Mouse (Mus musculus) myocyte (in vitro differentiated cells): ENCODE measurements around the gene Hcrtr1. TPM values are rescaled to one million over a fixed set of nuclear protein-coding genes. Genes with fewer than 3 reads are reported as not detected.

Experiments used
- H3K27me3 ChIP-seq: one replicate; pipeline ENCODE4 v1.6.1; 2011; ENCODE audit not compliant: control insufficient read depth, insufficient read depth, insufficient read length
- H3K36me3 ChIP-seq: one replicate; pipeline ENCODE4 v1.6.1; 2011; ENCODE audit not compliant: control insufficient read depth, insufficient read depth
- H3K4me2 ChIP-seq: one replicate; pipeline ENCODE4 v1.6.1; 2011; ENCODE audit warnings: low read depth, control low read depth
- H3K4me3 ChIP-seq: one replicate; pipeline ENCODE4 v1.5.1; 2011; ENCODE audit warnings: mild to moderate bottlenecking, control low read depth, moderate library complexity
- H3K79me2 ChIP-seq: one replicate; pipeline ENCODE4 v1.6.1; 2011; ENCODE audit not compliant: control insufficient read depth, insufficient read depth
- H3ac ChIP-seq: one replicate; pipeline ENCODE4 v1.6.1; 2011; ENCODE audit not compliant: control insufficient read depth, insufficient read length
- CEBPB ChIP-seq: IDR thresholded peaks from 2 replicates; pipeline ENCODE4 v1.6.1; 2011; ENCODE audit warnings: mild to moderate bottlenecking, moderate library complexity; ENCODE audit not compliant: poor library complexity, insufficient read depth, severe bottlenecking
- E2F4 ChIP-seq: IDR thresholded peaks from one replicate; pipeline ENCODE4 v1.6.1; 2011; ENCODE audit warnings: mild to moderate bottlenecking, control low read depth, moderate library complexity; ENCODE audit not compliant: insufficient read depth
- MAX ChIP-seq: IDR thresholded peaks from one replicate; pipeline ENCODE4 v1.6.1; 2011; ENCODE audit warnings: low read depth, mild to moderate bottlenecking, control low read depth
- MYOD1 ChIP-seq, 3 experiments: IDR thresholded peaks; one replicate each; pipeline ENCODE4 v1.6.1; 2011; ENCODE audit warnings: control low read depth in 2 of 3, low read depth in 2 of 3, mild to moderate bottlenecking in 2 of 3, moderate library complexity in 1 of 3; ENCODE audit not compliant: insufficient read length in 2 of 3, control insufficient read depth in 1 of 3
- MYOG ChIP-seq, 3 experiments: IDR thresholded peaks; one replicate each; pipeline ENCODE4 v1.6.1; 2011; ENCODE audit warnings: control low read depth in 2 of 3, low read depth in 2 of 3, mild to moderate bottlenecking in 2 of 3; ENCODE audit not compliant: insufficient read length in 2 of 3, control insufficient read depth in 1 of 3, insufficient read depth in 1 of 3
- POLR2A ChIP-seq: IDR thresholded peaks from one replicate; pipeline ENCODE4 v1.6.1; 2011; ENCODE audit warnings: low read depth, mild to moderate bottlenecking, control low read depth, moderate library complexity; ENCODE audit not compliant: insufficient read length
- POLR2AphosphoS2 ChIP-seq: IDR thresholded peaks from one replicate; pipeline ENCODE4 v1.6.1; 2011; ENCODE audit warnings: low read depth, control low read depth; ENCODE audit not compliant: insufficient read length
- REST ChIP-seq: IDR thresholded peaks from one replicate; pipeline ENCODE4 v1.6.1; 2011; ENCODE audit warnings: mild to moderate bottlenecking, control low read depth, moderate library complexity; ENCODE audit not compliant: insufficient read depth, insufficient read length
- SRF ChIP-seq: IDR thresholded peaks from one replicate; pipeline ENCODE4 v1.6.1; 2011; ENCODE audit warnings: low read depth; ENCODE audit not compliant: control insufficient read depth, insufficient read length
- TCF12 ChIP-seq: IDR thresholded peaks from one replicate; pipeline ENCODE4 v1.6.1; 2011; ENCODE audit warnings: mild to moderate bottlenecking, control low read depth; ENCODE audit not compliant: poor library complexity, insufficient read depth, severe bottlenecking
- TCF3 ChIP-seq: IDR thresholded peaks from one replicate; pipeline ENCODE4 v1.6.1; 2011; ENCODE audit warnings: low read depth, control low read depth; ENCODE audit not compliant: insufficient read length
- USF1 ChIP-seq: IDR thresholded peaks from one replicate; pipeline ENCODE4 v1.6.1; 2011; ENCODE audit warnings: low read depth, mild to moderate bottlenecking, control low read depth, moderate library complexity
- polyA plus RNA-seq: library from polyadenylated mRNA; unstranded; fragments of >200 nt; fragmentation: generic; extraction: Trizol; gene quantifications from one replicate; pipeline ENCODE4 v1.2.1, GENCODE M21; 2012; ENCODE audit warnings: missing spikeins

The Hcrtr1 gene
- polyA plus RNA-seq, 1 experiment = not detected

DNA sequence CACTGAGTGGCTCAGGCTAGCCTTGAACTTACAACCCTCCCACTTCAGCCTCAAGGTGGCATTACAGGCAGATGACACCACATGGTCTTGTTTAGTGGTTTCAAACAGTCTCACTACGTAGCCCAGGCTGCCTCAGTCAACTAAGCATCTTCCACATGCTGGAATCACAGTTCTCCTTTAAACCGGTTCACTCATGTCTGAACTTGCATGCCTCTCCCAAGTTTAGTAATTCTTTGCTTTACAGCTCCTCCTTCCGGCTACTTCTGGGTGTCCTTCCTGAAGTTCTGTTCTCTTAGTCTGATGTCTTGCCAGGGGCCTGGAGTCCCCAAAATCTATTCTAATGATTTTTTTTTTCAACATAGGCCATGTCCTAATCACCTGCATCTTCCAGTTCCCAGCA lies 15.1 kb upstream of the Hcrtr1 start:
- Histone ChIP-seq H3K4me2 (no peak overlapping the region), H3K36me3 (no peaks in the 10 kb centered on the region), H3K4me3 (no peak overlapping the region), H3K27me3 (peaks cover 34% of the 10 kb centered on the region), H3K79me2 (no peaks in the 10 kb centered on the region), H3ac (no peak overlapping the region)
- no peak for TF ChIP-seq SRF
- TF ChIP-seq REST = no peak
- no peak for TF ChIP-seq MYOG (IDR thresholded peaks at IDR 0.05; ENCODE audit: control insufficient read depth in 1 of 3, insufficient read depth in 1 of 3, insufficient read length in 2 of 3, low read depth in 2 of 3)
- no peak for TF ChIP-seq E2F4
- no peak for TF ChIP-seq TCF12
- no peak for TF ChIP-seq USF1
- no peak for TF ChIP-seq CEBPB
- no peak for TF ChIP-seq POLR2A
- TF ChIP-seq MYOD1 (IDR thresholded peaks at IDR 0.05; ENCODE audit: control insufficient read depth in 1 of 3, insufficient read length in 2 of 3, low read depth in 2 of 3) = no peak
- no peak for TF ChIP-seq MAX
- no peak for TF ChIP-seq POLR2AphosphoS2
- no peak for TF ChIP-seq TCF3

GRCm38 (mm10) chr4:130148405-130148804 lies 9.2 kb upstream of the Hcrtr1 start:
- Histone ChIP-seq H3K4me2 (no peak overlapping the region), H3K36me3 (no peaks in the 10 kb centered on the region), H3K79me2 (no peaks in the 10 kb centered on the region), H3K4me3 (no peak overlapping the region), H3K27me3 (peaks cover 54% of the 10 kb centered on the region), H3ac (no peak overlapping the region)
- no peak for TF ChIP-seq CEBPB
- TF ChIP-seq POLR2AphosphoS2 = no peak
- no peak for TF ChIP-seq MYOG (IDR thresholded peaks at IDR 0.05; ENCODE audit: control insufficient read depth in 1 of 3, insufficient read depth in 1 of 3, insufficient read length in 2 of 3, low read depth in 2 of 3)
- TF ChIP-seq USF1 = no peak
- TF ChIP-seq MAX = no peak
- TF ChIP-seq TCF3 = no peak
- no peak for TF ChIP-seq E2F4
- no peak for TF ChIP-seq SRF
- TF ChIP-seq REST = no peak
- TF ChIP-seq MYOD1 (IDR thresholded peaks at IDR 0.05; ENCODE audit: control insufficient read depth in 1 of 3, insufficient read length in 2 of 3, low read depth in 2 of 3) = no peak
- TF ChIP-seq TCF12 = no peak
- no peak for TF ChIP-seq POLR2A

- Histone ChIP-seq H3K36me3 (no peaks in the 10 kb centered on the region), H3ac (no peak overlapping the region), H3K4me3 (no peak overlapping the region), H3K4me2 (no peak overlapping the region), H3K79me2 (no peaks in the 10 kb centered on the region), H3K27me3 (peaks cover 61% of the 10 kb centered on the region)
- TF ChIP-seq TCF3 (no peak), REST (no peak), SRF (no peak), POLR2AphosphoS2 (no peak), POLR2A (no peak), MAX (no peak), MYOG (IDR thresholded peaks at IDR 0.05; ENCODE audit: control insufficient read depth in 1 of 3, insufficient read depth in 1 of 3, insufficient read length in 2 of 3, low read depth in 2 of 3) (no peak), MYOD1 (IDR thresholded peaks at IDR 0.05; ENCODE audit: control insufficient read depth in 1 of 3, insufficient read length in 2 of 3, low read depth in 2 of 3) (no peak), TCF12 (no peak), E2F4 (no peak), CEBPB (no peak), USF1 (no peak)
These were observed 2.6 kb upstream of the Hcrtr1 start for GRCm38 (mm10) chr4:130141786-130142185.

DNA sequence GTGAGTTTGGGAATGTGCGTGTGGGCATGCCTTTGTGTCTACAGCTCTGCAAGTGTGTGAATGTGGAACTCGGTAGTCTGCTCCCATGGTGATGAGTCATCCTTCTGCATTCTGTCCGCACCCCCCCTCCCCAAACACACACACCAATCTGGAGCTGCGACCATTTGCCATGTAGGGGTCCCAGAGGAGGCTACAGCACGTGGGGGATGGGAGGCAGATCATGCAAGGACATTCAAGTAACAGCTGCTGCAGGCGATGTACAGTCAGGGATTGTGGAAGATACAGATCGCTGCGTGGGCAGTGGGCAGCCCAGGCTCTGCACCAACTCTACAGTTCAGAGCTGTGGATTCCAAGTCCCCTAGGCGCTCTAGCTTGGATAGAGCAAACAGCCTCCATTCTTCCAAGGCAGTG lies 1.8 kb upstream of the Hcrtr1 start:
- no peak overlapping the region for H3K4me2 ChIP-seq
- H3K4me3 ChIP-seq = no peak overlapping the region
- no peaks in the 10 kb centered on the region for H3K79me2 ChIP-seq
- TF ChIP-seq REST = no peak
- TF ChIP-seq CEBPB = no peak
- TF ChIP-seq TCF3 = no peak
- peak in 2 of 3 experiments; percentile 75 to 76 for TF ChIP-seq MYOD1 (IDR thresholded peaks at IDR 0.05; ENCODE audit: control insufficient read depth in 1 of 3, insufficient read length in 2 of 3, low read depth in 2 of 3)
- no peak for TF ChIP-seq MAX
- no peak for TF ChIP-seq USF1
- TF ChIP-seq POLR2A = no peak
- TF ChIP-seq TCF12 = no peak
- peak in 2 of 3 experiments; percentile 39 to 52 for TF ChIP-seq MYOG (IDR thresholded peaks at IDR 0.05; ENCODE audit: control insufficient read depth in 1 of 3, insufficient read depth in 1 of 3, insufficient read length in 2 of 3, low read depth in 2 of 3)
- no peak for TF ChIP-seq SRF
- TF ChIP-seq E2F4 = no peak
- H3K36me3 ChIP-seq = no peaks in the 10 kb centered on the region
- peaks cover 59% of the 10 kb centered on the region for H3K27me3 ChIP-seq
- no peak overlapping the region for H3ac ChIP-seq
